Mouse (Mus musculus): ENCODE results near the gene Dcaf1. TPM values are rescaled to one million over a fixed set of nuclear protein-coding genes. Genes with fewer than 3 reads are reported as not detected.

Gene Dcaf1
- total RNA-seq, 2 experiments from 2014 or later: 28.8 to 29.5 TPM

DNA sequence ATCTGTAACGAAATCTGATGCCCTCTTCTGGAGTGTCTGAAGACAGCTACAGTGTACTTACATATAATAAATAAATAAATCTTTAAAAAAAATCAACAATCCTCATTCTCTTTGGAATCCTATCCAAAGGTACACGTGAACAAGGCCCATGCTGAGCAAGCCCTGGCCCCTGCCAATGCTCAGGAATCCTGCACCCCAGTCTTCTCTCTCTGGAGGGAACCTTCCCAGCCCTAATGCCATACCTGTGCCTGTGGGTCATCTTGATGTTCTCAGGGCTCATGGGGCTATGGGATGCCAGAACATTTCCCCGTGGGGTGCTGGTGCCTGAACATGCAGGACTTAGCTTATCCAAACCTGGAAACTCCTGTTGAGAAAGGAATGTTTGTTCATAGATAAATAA, 86.5 kb downstream of the Dcaf1 start:
- DNase-seq: no peak

DNA sequence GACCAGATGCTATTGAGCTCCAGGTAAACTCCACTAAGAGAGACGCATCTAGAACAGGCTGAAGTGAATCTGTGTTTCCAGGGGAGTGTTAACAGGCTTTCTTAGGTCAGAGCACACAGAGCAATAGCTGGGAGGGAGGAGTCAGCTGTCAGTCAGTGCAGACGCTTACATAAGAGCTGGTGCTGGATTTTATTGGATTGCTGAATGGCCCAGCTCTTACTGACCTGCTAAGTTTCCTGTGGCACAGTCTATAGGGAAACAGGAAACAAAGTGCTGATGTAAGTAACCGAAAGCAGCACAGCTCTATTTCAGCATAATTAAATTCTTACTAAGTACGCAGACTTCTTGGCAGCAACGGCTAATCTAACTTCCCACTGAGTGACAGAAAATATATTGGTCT, 87.0 kb downstream of the Dcaf1 start:
- no peak for DNase-seq

DNA sequence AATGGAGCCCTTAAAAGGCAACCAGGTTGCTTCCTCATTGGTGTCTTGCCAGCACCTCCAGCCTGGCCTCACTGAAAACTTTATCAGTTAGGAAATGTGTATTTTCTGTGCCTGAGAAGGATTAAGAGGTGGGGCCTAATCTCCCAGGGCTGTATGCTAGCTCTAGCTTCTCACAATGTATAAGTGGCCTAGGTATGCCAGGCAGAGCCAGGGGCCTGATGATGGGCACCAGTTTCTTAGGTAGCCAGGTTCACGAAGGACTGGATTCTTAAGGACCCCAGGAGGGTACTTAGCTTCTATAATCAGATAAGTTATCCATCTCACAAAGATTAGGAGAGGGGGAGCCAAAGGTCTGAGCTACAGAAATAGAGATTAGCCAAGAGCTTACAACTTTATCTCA, 90.0 kb downstream of the Dcaf1 start:
- DNase-seq: no peak

DNA sequence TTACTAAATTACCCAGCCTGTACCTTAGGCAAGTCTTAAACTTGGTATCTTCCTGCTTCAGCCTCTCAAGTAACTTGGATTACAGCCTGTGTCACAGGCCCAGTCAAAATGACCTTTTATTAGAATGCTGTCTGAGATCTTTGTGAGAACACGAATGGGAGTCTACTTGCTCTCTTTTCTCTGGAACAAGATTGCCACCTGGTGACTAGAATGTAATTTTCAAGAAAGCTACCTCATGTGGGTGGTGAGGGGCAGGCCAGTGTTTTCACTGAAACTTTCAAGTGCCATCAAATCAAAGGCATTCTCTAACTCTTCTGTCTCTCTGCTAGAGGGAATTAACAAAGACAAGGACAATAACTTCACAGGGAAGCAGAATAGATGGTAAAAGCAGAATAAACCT, 92.1 kb downstream of the Dcaf1 start:
- no peak for DNase-seq

DNA sequence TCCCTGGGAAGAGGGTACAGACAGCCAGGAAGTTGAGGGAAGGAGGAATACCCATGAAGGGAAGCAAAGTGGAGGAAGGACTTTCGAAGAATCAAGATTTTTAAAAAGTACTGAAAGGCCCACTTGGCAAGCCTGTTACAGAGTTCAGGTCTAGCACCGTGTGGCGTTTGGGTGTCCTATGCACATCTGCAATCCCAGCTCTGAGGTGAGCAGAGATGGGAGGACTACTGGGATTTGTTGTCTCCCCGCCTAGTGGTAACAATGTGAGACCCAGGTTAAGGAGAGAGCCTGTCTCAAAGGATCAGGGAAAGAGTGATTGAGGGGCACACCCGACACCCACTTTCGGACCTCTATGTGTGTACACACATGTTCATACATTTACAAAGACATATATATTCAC, 93.2 kb downstream of the Dcaf1 start:
- no peak for DNase-seq

Other genes starting within 250 kb of the Dcaf1 start
- gene Iqcf6, start 195.3 kb upstream of the Dcaf1 start, total RNA-seq (2021): not detected
- gene Grm2, start 165.8 kb upstream of the Dcaf1 start, total RNA-seq (2021): not detected
- gene Tex264, start 135.9 kb upstream of the Dcaf1 start, total RNA-seq (2021): 10 to 100 TPM; 31.0 to 38.0 TPM
- 10 to 100 TPM; 17.8 to 18.2 TPM for gene Rad54l2, start 32.7 kb upstream of the Dcaf1 start, total RNA-seq (2021)
- gene Rbm15b, start 65.6 kb downstream of the Dcaf1 start, total RNA-seq (2021): 10 to 100 TPM; 21.6 to 26.1 TPM
- gene Manf, start 70.1 kb downstream of the Dcaf1 start, total RNA-seq (2021): 100 to 1,000 TPM; 137 to 160 TPM

Data from heart, postnatal 4 days (tissue).